Mouse (Mus musculus): ENCODE data around the gene Hcar1. TPM values are rescaled to one million over a fixed set of nuclear protein-coding genes. Genes with fewer than 3 reads are reported as not detected.

Hcar1 gene
- 0.10 and 0.39 TPM in 2 replicates for polyA plus RNA-seq (2014; fragmentation: Nextera tagmentation; extraction: Ambion mirVana)

DNA sequence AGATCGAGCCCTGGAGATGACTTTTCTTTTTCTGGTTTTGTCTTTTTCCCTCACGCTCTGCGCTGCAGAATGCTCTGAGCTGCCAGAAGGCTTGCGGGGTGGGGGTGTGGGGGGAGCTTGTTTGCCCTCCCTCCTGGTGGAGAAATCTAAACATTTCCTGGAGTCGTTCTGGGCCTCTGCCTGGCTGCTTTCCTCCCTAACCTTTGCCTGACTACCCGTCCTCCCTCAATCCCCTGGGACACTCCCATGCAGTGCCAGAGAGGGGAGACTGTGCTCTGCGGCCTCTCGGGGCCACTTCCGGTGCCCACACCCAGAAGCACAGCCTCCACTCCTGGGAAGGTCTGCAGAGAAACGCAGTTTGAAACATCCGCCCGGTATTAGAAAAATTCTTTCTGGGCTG lies at the start of gene Hcar1:
Gene Hcar1 (minus strand): TSS at position 93 of the 400 bp plus-strand sequence.
- H3K27me3 ChIP-seq (ENCODE audit: control insufficient read depth, insufficient read depth, low read length) = no peaks in the 10 kb centered on the region
- 55% methylated on average over 12 of the region's 12 CpGs for WGBS
- no peak for DNase-seq (ENCODE audit: low spot score)
- ATAC-seq (replicated peaks; ENCODE audit: insufficient number of reproducible peaks, low FRiP score, low TSS enrichment, low read depth) = no peak
- no peak within 1 kb of the TSS for H3K4me3 ChIP-seq (ENCODE audit: low read depth, low read length)
- no peak within 1 kb of the TSS for H3K4me2 ChIP-seq (ENCODE audit: low read depth, low read length)
- peaks cover 3% of the 10 kb centered on the region for H3K4me1 ChIP-seq (ENCODE audit: control insufficient read depth, insufficient read depth, low read length)
- no peak within 1 kb of the TSS for H3K9ac ChIP-seq (replicated peaks; ENCODE audit: low read length)
- no peaks in the 10 kb centered on the region for H3K36me3 ChIP-seq (replicated peaks; ENCODE audit: control insufficient read depth, insufficient read depth, low read depth, low read length)
- no peaks in the 10 kb centered on the region for H3K9me3 ChIP-seq (replicated peaks; ENCODE audit: control insufficient read depth, low read length)
- H3K27ac ChIP-seq (replicated peaks; ENCODE audit: low read depth, low read length) = no peak within 1 kb of the TSS

GRCm38 (mm10) chr5:123927118-123927517 lies 47.3 kb upstream of the Hcar1 start, which contains the start of gene Gm43518:
Gene Gm43518 (plus strand): TSS chr5:123927418.
- Histone ChIP-seq H3K27ac (replicated peaks; ENCODE audit: low read depth, low read length) (no peak within 1 kb of the TSS), H3K9ac (replicated peaks; ENCODE audit: low read length) (no peak within 1 kb of the TSS), H3K4me1 (ENCODE audit: control insufficient read depth, insufficient read depth, low read length) (no peaks in the 10 kb centered on the region), H3K4me3 (ENCODE audit: low read depth, low read length) (no peak within 1 kb of the TSS), H3K4me2 (ENCODE audit: low read depth, low read length) (no peak within 1 kb of the TSS), H3K9me3 (replicated peaks; ENCODE audit: control insufficient read depth, low read length) (no peaks in the 10 kb centered on the region), H3K36me3 (replicated peaks; ENCODE audit: control insufficient read depth, insufficient read depth, low read depth, low read length) (peaks cover 7% of the 10 kb centered on the region; the same call in 1 of the 2 replicates), H3K27me3 (ENCODE audit: control insufficient read depth, insufficient read depth, low read length) (no peaks in the 10 kb centered on the region)
- WGBS = 95% methylated on average over 9 of the region's 9 CpGs
- no peak for DNase-seq (ENCODE audit: low spot score)
- ATAC-seq (replicated peaks; ENCODE audit: insufficient number of reproducible peaks, low FRiP score, low TSS enrichment, low read depth) = no peak

- Histone ChIP-seq H3K27me3 (ENCODE audit: control insufficient read depth, insufficient read depth, low read length) (no peaks in the 10 kb centered on the region), H3K9ac (replicated peaks; ENCODE audit: low read length) (no peak overlapping the region), H3K4me1 (ENCODE audit: control insufficient read depth, insufficient read depth, low read length) (no peaks in the 10 kb centered on the region), H3K4me3 (ENCODE audit: low read depth, low read length) (no peak overlapping the region), H3K9me3 (replicated peaks; ENCODE audit: control insufficient read depth, low read length) (no peaks in the 10 kb centered on the region), H3K4me2 (ENCODE audit: low read depth, low read length) (no peak overlapping the region), H3K36me3 (replicated peaks; ENCODE audit: control insufficient read depth, insufficient read depth, low read depth, low read length) (peaks cover 7% of the 10 kb centered on the region; the same call in 1 of the 2 replicates), H3K27ac (replicated peaks; ENCODE audit: low read depth, low read length) (no peak overlapping the region)
- ATAC-seq (replicated peaks; ENCODE audit: insufficient number of reproducible peaks, low FRiP score, low TSS enrichment, low read depth) (no peak), DNase-seq (ENCODE audit: low spot score) (no peak)
- 87% methylated on average over 6 of the region's 6 CpGs for WGBS
Measured at GRCm38 (mm10) chr5:123922112-123922511, 42.3 kb upstream of the Hcar1 start.

- Histone ChIP-seq H3K4me1 (ENCODE audit: control insufficient read depth, insufficient read depth, low read length) (no peaks in the 10 kb centered on the region), H3K27ac (replicated peaks; ENCODE audit: low read depth, low read length) (no peak overlapping the region), H3K4me3 (ENCODE audit: low read depth, low read length) (no peak overlapping the region), H3K27me3 (ENCODE audit: control insufficient read depth, insufficient read depth, low read length) (no peaks in the 10 kb centered on the region), H3K36me3 (replicated peaks; ENCODE audit: control insufficient read depth, insufficient read depth, low read depth, low read length) (no peaks in the 10 kb centered on the region; the same call in 1 of the 2 replicates), H3K9me3 (replicated peaks; ENCODE audit: control insufficient read depth, low read length) (no peaks in the 10 kb centered on the region), H3K4me2 (ENCODE audit: low read depth, low read length) (no peak overlapping the region), H3K9ac (replicated peaks; ENCODE audit: low read length) (no peak overlapping the region)
- ATAC-seq (replicated peaks; ENCODE audit: insufficient number of reproducible peaks, low FRiP score, low TSS enrichment, low read depth) (no peak), DNase-seq (ENCODE audit: low spot score) (no peak)
- 87% methylated on average over 3 of the region's 3 CpGs for WGBS
Measured at GRCm38 (mm10) chr5:123914852-123915251, 35.0 kb upstream of the Hcar1 start.

DNA sequence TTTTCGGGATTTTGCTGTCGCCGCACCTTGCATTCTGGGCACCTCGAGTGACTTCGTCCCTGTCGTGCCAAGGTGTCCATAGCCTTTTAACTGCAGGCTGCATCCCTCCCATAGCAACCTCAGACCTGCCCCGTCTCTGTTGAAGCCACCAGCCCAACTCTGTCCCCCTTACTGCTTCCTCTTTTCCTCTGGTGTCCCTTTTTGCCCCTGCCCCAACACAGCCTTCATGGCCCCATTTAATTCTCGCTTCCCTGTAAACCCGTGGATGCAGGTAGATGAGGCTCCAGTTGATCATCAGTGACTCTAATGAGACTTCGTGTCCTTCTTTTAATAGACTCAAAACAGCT lies 27.8 kb upstream of the Hcar1 start:
- no peak for ATAC-seq (replicated peaks; ENCODE audit: insufficient number of reproducible peaks, low FRiP score, low TSS enrichment, low read depth)
- H3K4me3 ChIP-seq (ENCODE audit: low read depth, low read length) = peak overlapping the region; percentile 82
- 4% methylated on average over 10 of the region's 10 CpGs for WGBS
- H3K36me3 ChIP-seq (replicated peaks; ENCODE audit: control insufficient read depth, insufficient read depth, low read depth, low read length) = peaks cover 2% of the 10 kb centered on the region
- no peak for DNase-seq (ENCODE audit: low spot score)
- peak overlapping the region; percentile 73 for H3K4me2 ChIP-seq (ENCODE audit: low read depth, low read length)
- H3K9me3 ChIP-seq (replicated peaks; ENCODE audit: control insufficient read depth, low read length) = no peaks in the 10 kb centered on the region
- H3K27me3 ChIP-seq (ENCODE audit: control insufficient read depth, insufficient read depth, low read length) = no peaks in the 10 kb centered on the region
- H3K9ac ChIP-seq (replicated peaks; ENCODE audit: low read length) = peak overlapping the region; percentile 82
- H3K27ac ChIP-seq (replicated peaks; ENCODE audit: low read depth, low read length) = peak overlapping the region; percentile 16; the same call in 1 of the 2 replicates
- H3K4me1 ChIP-seq (ENCODE audit: control insufficient read depth, insufficient read depth, low read length) = no peaks in the 10 kb centered on the region

DNA sequence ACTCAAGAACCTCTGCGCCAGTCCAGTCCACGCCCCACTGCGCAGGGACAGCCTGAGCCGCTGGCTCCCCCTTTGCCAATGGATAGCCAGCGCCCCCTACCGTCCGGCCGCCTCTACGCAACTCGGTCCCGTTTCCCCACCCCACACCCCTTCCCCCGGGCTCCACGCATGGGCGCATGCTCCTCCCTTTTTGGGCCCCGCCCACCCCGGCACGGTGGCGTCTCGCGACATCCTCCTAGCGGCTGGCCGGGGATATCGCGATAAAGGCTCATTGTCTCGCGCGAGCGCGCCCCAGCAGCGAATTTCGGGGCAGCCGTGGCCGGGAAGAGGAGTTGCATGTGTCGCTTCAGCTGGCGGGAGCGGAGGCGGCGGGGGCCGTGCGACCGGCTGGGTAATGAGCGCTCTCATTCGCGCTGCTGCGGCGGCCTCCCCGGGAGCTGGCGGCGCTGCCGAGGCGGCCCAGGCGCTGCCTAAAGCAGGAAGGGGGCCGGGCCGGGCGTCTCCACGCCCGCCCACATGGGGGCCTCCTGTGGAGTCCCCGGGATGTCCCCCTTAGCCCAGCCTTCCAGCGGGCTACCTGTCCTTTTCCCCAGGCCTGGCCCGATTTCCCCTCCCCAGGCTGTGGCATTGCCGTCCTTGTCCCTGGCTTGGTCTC lies 27.3 kb upstream of the Hcar1 start, which contains the start of gene Denr:
Gene Denr (plus strand): TSS at position 200 of the 655 bp plus-strand sequence.
- no peaks in the 10 kb centered on the region for H3K27me3 ChIP-seq (ENCODE audit: control insufficient read depth, insufficient read depth, low read length)
- H3K4me3 ChIP-seq (ENCODE audit: low read depth, low read length) = peak within 1 kb of the TSS; percentile 82
- no peaks in the 10 kb centered on the region for H3K9me3 ChIP-seq (replicated peaks; ENCODE audit: control insufficient read depth, low read length)
- H3K9ac ChIP-seq (replicated peaks; ENCODE audit: low read length) = peak within 1 kb of the TSS; percentile 82
- H3K4me1 ChIP-seq (ENCODE audit: control insufficient read depth, insufficient read depth, low read length) = no peaks in the 10 kb centered on the region
- peaks cover 2% of the 10 kb centered on the region for H3K36me3 ChIP-seq (replicated peaks; ENCODE audit: control insufficient read depth, insufficient read depth, low read depth, low read length)
- peak within 1 kb of the TSS; percentile 73 for H3K4me2 ChIP-seq (ENCODE audit: low read depth, low read length)
- peak within 1 kb of the TSS; percentile 16; the same call in 1 of the 2 replicates for H3K27ac ChIP-seq (replicated peaks; ENCODE audit: low read depth, low read length)
- WGBS = under 1% methylated on average over 48 of the region's 61 CpGs
- ATAC-seq (replicated peaks; ENCODE audit: insufficient number of reproducible peaks, low FRiP score, low TSS enrichment, low read depth) (peak; percentile 91), DNase-seq (ENCODE audit: low spot score) (peak; percentile 99)

DNA sequence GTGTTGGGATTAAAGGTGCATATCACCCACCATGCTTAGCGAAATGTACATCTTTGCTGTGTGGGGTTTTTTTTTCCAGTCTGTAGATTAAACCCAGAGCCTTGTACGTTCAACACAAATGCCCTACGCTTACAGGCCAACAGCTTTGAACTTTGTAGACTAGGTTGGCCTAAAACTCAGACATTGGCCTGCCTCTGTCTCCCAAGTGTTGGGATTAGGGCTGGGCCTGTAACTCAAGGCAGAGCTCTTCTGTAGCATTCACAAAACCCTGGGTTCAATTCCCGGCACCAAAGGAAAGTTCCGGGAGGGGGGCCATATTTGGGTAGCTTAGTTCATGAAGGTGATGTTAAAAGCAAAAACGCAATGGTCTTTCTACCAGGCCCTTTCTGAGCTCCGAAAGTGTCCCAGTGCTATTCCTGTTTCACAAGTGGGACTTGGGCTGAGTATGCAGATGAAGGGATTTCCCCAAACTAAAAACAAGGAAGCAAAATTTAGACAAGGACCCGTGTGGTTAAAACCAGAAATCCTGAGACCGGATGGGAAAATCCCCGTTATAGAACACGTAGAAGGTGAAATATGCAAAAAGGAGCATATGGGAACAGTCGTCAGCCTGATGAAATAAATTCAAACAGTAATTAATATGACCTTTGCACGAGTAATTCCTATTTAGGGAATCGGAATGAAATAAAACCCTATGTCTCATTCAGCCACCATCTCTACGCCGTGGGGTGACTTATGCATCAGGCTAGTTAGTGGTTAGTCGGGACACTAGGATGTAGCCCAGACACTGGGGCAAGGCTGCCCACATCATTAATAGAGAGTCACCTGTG lies 26.5 kb upstream of the Hcar1 start:
- H3K9me3 ChIP-seq (replicated peaks; ENCODE audit: control insufficient read depth, low read length) = no peaks in the 10 kb centered on the region
- H3K4me3 ChIP-seq (ENCODE audit: low read depth, low read length) = peak overlapping the region; percentile 82; the same call in 1 of the 2 replicates
- peaks cover 2% of the 10 kb centered on the region for H3K36me3 ChIP-seq (replicated peaks; ENCODE audit: control insufficient read depth, insufficient read depth, low read depth, low read length)
- WGBS = 73% methylated on average over 17 of the region's 17 CpGs
- no peaks in the 10 kb centered on the region for H3K4me1 ChIP-seq (ENCODE audit: control insufficient read depth, insufficient read depth, low read length)
- no peak overlapping the region for H3K27ac ChIP-seq (replicated peaks; ENCODE audit: low read depth, low read length)
- no peak overlapping the region for H3K4me2 ChIP-seq (ENCODE audit: low read depth, low read length)
- ATAC-seq (replicated peaks; ENCODE audit: insufficient number of reproducible peaks, low FRiP score, low TSS enrichment, low read depth) (no peak), DNase-seq (ENCODE audit: low spot score) (no peak)
- H3K9ac ChIP-seq (replicated peaks; ENCODE audit: low read length) = no peak overlapping the region
- no peaks in the 10 kb centered on the region for H3K27me3 ChIP-seq (ENCODE audit: control insufficient read depth, insufficient read depth, low read length)

Data from embryonic facial prominence, embryonic 11.5 days (tissue).